Mouse (Mus musculus): ENCODE measurements around the gene Tmem198b. TPM values are rescaled to one million over a fixed set of nuclear protein-coding genes. Genes with fewer than 3 reads are reported as not detected.
"Not testable (repeated sequence)": the region's sequence is repeated elsewhere in the genome, so short reads cannot be mapped to it uniquely, and the experiment has no call there.

The Tmem198b gene
- polyA plus RNA-seq, 1 experiment from 2014 or later: 18.2 TPM

GRCm38 (mm10) chr10:128837400-128837799 is 33.2 kb upstream of the Tmem198b start:
- no peak overlapping the region for H3K9ac ChIP-seq (ENCODE audit: low read length)
- no peaks in the 10 kb centered on the region for H3K4me1 ChIP-seq (ENCODE audit: control insufficient read depth in 2 of 2, insufficient read depth in 2 of 2, low read length in 2 of 2)
- no peaks in the 10 kb centered on the region for H3K9me3 ChIP-seq (ENCODE audit: control insufficient read depth, low read length)
- no peak overlapping the region for H3K4me2 ChIP-seq (ENCODE audit: low read length)
- H3K27ac ChIP-seq (replicated peaks in 1 of 2; ENCODE audit: control insufficient read depth in 1 of 2, insufficient read depth in 1 of 2, low read depth in 2 of 2, low read length in 2 of 2): no peak overlapping the region
- H3K36me3 ChIP-seq (ENCODE audit: control insufficient read depth, insufficient read depth, low read length): peaks cover 88% of the 10 kb centered on the region
- H3K4me3 ChIP-seq (ENCODE audit: control insufficient read depth in 1 of 2, insufficient read depth in 1 of 2, low read depth in 1 of 2, low read length in 2 of 2): no peak overlapping the region
- H3K27me3 ChIP-seq (ENCODE audit: control insufficient read depth, insufficient read depth, low read length): no peaks in the 10 kb centered on the region
- ATAC-seq (ENCODE audit: insufficient number of reproducible peaks, insufficient read depth, low FRiP score, low read depth): no peak

GRCm38 (mm10) chr10:128823821-128824220 is 19.7 kb upstream of the Tmem198b start:
- Histone ChIP-seq H3K4me2 (ENCODE audit: low read length) (no peak overlapping the region), H3K27me3 (ENCODE audit: control insufficient read depth, insufficient read depth, low read length) (no peaks in the 10 kb centered on the region), H3K36me3 (ENCODE audit: control insufficient read depth, insufficient read depth, low read length) (peaks cover 44% of the 10 kb centered on the region), H3K4me1 (ENCODE audit: control insufficient read depth in 2 of 2, insufficient read depth in 2 of 2, low read length in 2 of 2) (peaks cover 0 to 15% of the 10 kb centered on the region in 2 experiments; a peak in 1 of 4 replicates), H3K27ac (replicated peaks in 1 of 2; ENCODE audit: control insufficient read depth in 1 of 2, insufficient read depth in 1 of 2, low read depth in 2 of 2, low read length in 2 of 2) (no peak overlapping the region), H3K4me3 (ENCODE audit: control insufficient read depth in 1 of 2, insufficient read depth in 1 of 2, low read depth in 1 of 2, low read length in 2 of 2) (no peak overlapping the region), H3K9me3 (ENCODE audit: control insufficient read depth, low read length) (no peaks in the 10 kb centered on the region), H3K9ac (ENCODE audit: low read length) (no peak overlapping the region)
- 95% methylated on average over 9 of the region's 9 CpGs for WGBS
- no peak for ATAC-seq (ENCODE audit: insufficient number of reproducible peaks, insufficient read depth, low FRiP score, low read depth)

GRCm38 (mm10) chr10:128823087-128823486 is 18.9 kb upstream of the Tmem198b start:
- peak overlapping the region; percentile 89 for H3K4me2 ChIP-seq (ENCODE audit: low read length)
- H3K36me3 ChIP-seq (ENCODE audit: control insufficient read depth, insufficient read depth, low read length): peaks cover 47% of the 10 kb centered on the region
- not testable (repeated sequence) for H3K27ac ChIP-seq (replicated peaks in 1 of 2; ENCODE audit: control insufficient read depth in 1 of 2, insufficient read depth in 1 of 2, low read depth in 2 of 2, low read length in 2 of 2); ATAC-seq (ENCODE audit: insufficient number of reproducible peaks, insufficient read depth, low FRiP score, low read depth); H3K9me3 ChIP-seq (ENCODE audit: control insufficient read depth, low read length); H3K9ac ChIP-seq (ENCODE audit: low read length); H3K27me3 ChIP-seq (ENCODE audit: control insufficient read depth, insufficient read depth, low read length)
- WGBS: 68% methylated on average over 4 of the region's 4 CpGs
- H3K4me1 ChIP-seq (ENCODE audit: control insufficient read depth in 2 of 2, insufficient read depth in 2 of 2, low read length in 2 of 2): peaks cover 0 to 15% of the 10 kb centered on the region in 2 experiments; a peak in 1 of 4 replicates
- H3K4me3 ChIP-seq (ENCODE audit: control insufficient read depth in 1 of 2, insufficient read depth in 1 of 2, low read depth in 1 of 2, low read length in 2 of 2): peak overlapping the region in 1 of 2 experiments; percentile 91; a peak in 1 of 4 replicates

- H3K36me3 ChIP-seq (ENCODE audit: control insufficient read depth, insufficient read depth, low read length): peaks cover 50% of the 10 kb centered on the region
- 4% methylated on average over 13 of the region's 13 CpGs for WGBS
- H3K9me3 ChIP-seq (ENCODE audit: control insufficient read depth, low read length): no peaks in the 10 kb centered on the region
- H3K9ac ChIP-seq (ENCODE audit: low read length): peak overlapping the region; percentile 92
- peak overlapping the region; percentile 79 to 91 for H3K4me3 ChIP-seq (ENCODE audit: control insufficient read depth in 1 of 2, insufficient read depth in 1 of 2, low read depth in 1 of 2, low read length in 2 of 2)
- H3K4me2 ChIP-seq (ENCODE audit: low read length): peak overlapping the region; percentile 89
- peaks cover 0 to 15% of the 10 kb centered on the region in 2 experiments; a peak in 1 of 4 replicates for H3K4me1 ChIP-seq (ENCODE audit: control insufficient read depth in 2 of 2, insufficient read depth in 2 of 2, low read length in 2 of 2)
- ATAC-seq (ENCODE audit: insufficient number of reproducible peaks, insufficient read depth, low FRiP score, low read depth): no peak
- no peaks in the 10 kb centered on the region for H3K27me3 ChIP-seq (ENCODE audit: control insufficient read depth, insufficient read depth, low read length)
- peak overlapping the region; percentile 55 to 69; a peak in 3 of 4 replicates for H3K27ac ChIP-seq (replicated peaks in 1 of 2; ENCODE audit: control insufficient read depth in 1 of 2, insufficient read depth in 1 of 2, low read depth in 2 of 2, low read length in 2 of 2)
Measured at GRCm38 (mm10) chr10:128822135-128822534, 18.0 kb upstream of the Tmem198b start.

- peaks cover 0 to 15% of the 10 kb centered on the region in 2 experiments; a peak in 1 of 4 replicates for H3K4me1 ChIP-seq (ENCODE audit: control insufficient read depth in 2 of 2, insufficient read depth in 2 of 2, low read length in 2 of 2)
- under 1% methylated on average over 46 of the region's 46 CpGs for WGBS
- peak within 1 kb of the TSS; percentile 89 for H3K4me2 ChIP-seq (ENCODE audit: low read length)
- H3K27ac ChIP-seq (replicated peaks in 1 of 2; ENCODE audit: control insufficient read depth in 1 of 2, insufficient read depth in 1 of 2, low read depth in 2 of 2, low read length in 2 of 2): peak within 1 kb of the TSS; percentile 55 to 69; a peak in 3 of 4 replicates
- no peaks in the 10 kb centered on the region for H3K9me3 ChIP-seq (ENCODE audit: control insufficient read depth, low read length)
- H3K36me3 ChIP-seq (ENCODE audit: control insufficient read depth, insufficient read depth, low read length): peaks cover 53% of the 10 kb centered on the region
- peak within 1 kb of the TSS; percentile 79 to 91 for H3K4me3 ChIP-seq (ENCODE audit: control insufficient read depth in 1 of 2, insufficient read depth in 1 of 2, low read depth in 1 of 2, low read length in 2 of 2)
- H3K9ac ChIP-seq (ENCODE audit: low read length): peak within 1 kb of the TSS; percentile 92
- peak; percentile 99 for ATAC-seq (ENCODE audit: insufficient number of reproducible peaks, insufficient read depth, low FRiP score, low read depth)
- H3K27me3 ChIP-seq (ENCODE audit: control insufficient read depth, insufficient read depth, low read length): no peaks in the 10 kb centered on the region
Measured at GRCm38 (mm10) chr10:128821358-128822056, 17.3 kb upstream of the Tmem198b start, which contains the start of gene Ormdl2. TSS of gene Ormdl2 (minus strand) at chr10:128821645.

GRCm38 (mm10) chr10:128820217-128820616 is 16.0 kb upstream of the Tmem198b start:
- Histone ChIP-seq H3K9ac (ENCODE audit: low read length) (no peak overlapping the region), H3K27me3 (ENCODE audit: control insufficient read depth, insufficient read depth, low read length) (no peaks in the 10 kb centered on the region), H3K36me3 (ENCODE audit: control insufficient read depth, insufficient read depth, low read length) (peaks cover 55% of the 10 kb centered on the region), H3K4me1 (ENCODE audit: control insufficient read depth in 2 of 2, insufficient read depth in 2 of 2, low read length in 2 of 2) (peaks cover 0 to 15% of the 10 kb centered on the region in 2 experiments; a peak in 1 of 4 replicates), H3K9me3 (ENCODE audit: control insufficient read depth, low read length) (no peaks in the 10 kb centered on the region), H3K4me3 (ENCODE audit: control insufficient read depth in 1 of 2, insufficient read depth in 1 of 2, low read depth in 1 of 2, low read length in 2 of 2) (no peak overlapping the region; a peak in 1 of 4 replicates), H3K4me2 (ENCODE audit: low read length) (no peak overlapping the region), H3K27ac (replicated peaks in 1 of 2; ENCODE audit: control insufficient read depth in 1 of 2, insufficient read depth in 1 of 2, low read depth in 2 of 2, low read length in 2 of 2) (no peak overlapping the region)
- 80% methylated on average over 4 of the region's 4 CpGs for WGBS
- ATAC-seq (ENCODE audit: insufficient number of reproducible peaks, insufficient read depth, low FRiP score, low read depth): no peak

GRCm38 (mm10) chr10:128817033-128817432 is 12.9 kb upstream of the Tmem198b start, which contains the start of gene Sarnp:
TSS of gene Sarnp (plus strand) at chr10:128817333.
- no peak within 1 kb of the TSS for H3K4me2 ChIP-seq (ENCODE audit: low read length)
- no peak within 1 kb of the TSS for H3K4me3 ChIP-seq (ENCODE audit: control insufficient read depth in 1 of 2, insufficient read depth in 1 of 2, low read depth in 1 of 2, low read length in 2 of 2)
- 86% methylated on average over 13 of the region's 13 CpGs for WGBS
- no peak for ATAC-seq (ENCODE audit: insufficient number of reproducible peaks, insufficient read depth, low FRiP score, low read depth)
- H3K27ac ChIP-seq (replicated peaks in 1 of 2; ENCODE audit: control insufficient read depth in 1 of 2, insufficient read depth in 1 of 2, low read depth in 2 of 2, low read length in 2 of 2): no peak within 1 kb of the TSS
- H3K9ac ChIP-seq (ENCODE audit: low read length): no peak within 1 kb of the TSS
- no peaks in the 10 kb centered on the region for H3K9me3 ChIP-seq (ENCODE audit: control insufficient read depth, low read length)
- peaks cover 0 to 7% of the 10 kb centered on the region in 2 experiments; a peak in 1 of 4 replicates for H3K4me1 ChIP-seq (ENCODE audit: control insufficient read depth in 2 of 2, insufficient read depth in 2 of 2, low read length in 2 of 2)
- no peaks in the 10 kb centered on the region for H3K27me3 ChIP-seq (ENCODE audit: control insufficient read depth, insufficient read depth, low read length)
- peaks cover 71% of the 10 kb centered on the region for H3K36me3 ChIP-seq (ENCODE audit: control insufficient read depth, insufficient read depth, low read length)

All from heart, embryonic 14.5 days (tissue).